Mouse (Mus musculus) kidney, adult 11 months (tissue): ENCODE data around the gene Cacnb4.
A peak's percentile ranks its signal among the peaks of the same experiment; 100 is the strongest.

Source experiments
- DNase-seq: peaks from one replicate; pipeline ENCODE4 v3.0.0; 2022

Gene Cacnb4

DNA sequence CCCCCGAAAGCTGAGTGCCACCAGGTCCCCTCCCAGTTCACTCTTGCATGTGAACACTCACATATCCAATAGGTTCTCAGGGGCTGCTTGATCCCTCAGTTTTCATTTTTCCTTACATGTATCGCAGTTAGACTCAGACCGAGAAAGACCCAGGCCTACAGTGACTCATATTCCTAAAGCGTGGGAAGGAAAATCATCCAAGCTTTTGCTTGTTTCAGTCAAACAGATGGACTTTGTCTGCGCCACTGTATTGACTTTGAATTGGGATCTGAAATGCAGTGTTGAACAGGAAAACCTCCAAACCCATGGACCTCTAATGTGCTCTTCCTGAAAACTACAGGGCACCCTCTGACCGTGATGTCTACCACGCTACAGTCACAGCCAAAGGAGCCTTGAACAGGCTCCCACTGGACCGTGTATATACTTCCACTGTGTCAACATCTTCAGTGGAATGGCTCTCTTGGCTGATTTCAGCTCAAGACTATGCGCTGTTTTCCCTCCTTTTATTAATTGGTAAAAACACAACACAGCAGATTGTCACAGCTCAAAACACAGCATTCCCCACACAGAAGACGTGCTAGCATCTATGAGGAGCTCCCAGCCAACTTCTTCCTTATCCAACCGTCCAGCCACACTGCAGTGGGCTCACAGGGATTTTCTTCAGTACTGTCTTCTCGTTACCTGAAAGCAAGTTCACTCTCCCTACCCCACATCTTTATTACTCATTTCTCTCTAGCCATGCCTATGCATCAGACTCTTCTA is 215.2 kb downstream of the Cacnb4 start:
- no peak for DNase-seq

DNA sequence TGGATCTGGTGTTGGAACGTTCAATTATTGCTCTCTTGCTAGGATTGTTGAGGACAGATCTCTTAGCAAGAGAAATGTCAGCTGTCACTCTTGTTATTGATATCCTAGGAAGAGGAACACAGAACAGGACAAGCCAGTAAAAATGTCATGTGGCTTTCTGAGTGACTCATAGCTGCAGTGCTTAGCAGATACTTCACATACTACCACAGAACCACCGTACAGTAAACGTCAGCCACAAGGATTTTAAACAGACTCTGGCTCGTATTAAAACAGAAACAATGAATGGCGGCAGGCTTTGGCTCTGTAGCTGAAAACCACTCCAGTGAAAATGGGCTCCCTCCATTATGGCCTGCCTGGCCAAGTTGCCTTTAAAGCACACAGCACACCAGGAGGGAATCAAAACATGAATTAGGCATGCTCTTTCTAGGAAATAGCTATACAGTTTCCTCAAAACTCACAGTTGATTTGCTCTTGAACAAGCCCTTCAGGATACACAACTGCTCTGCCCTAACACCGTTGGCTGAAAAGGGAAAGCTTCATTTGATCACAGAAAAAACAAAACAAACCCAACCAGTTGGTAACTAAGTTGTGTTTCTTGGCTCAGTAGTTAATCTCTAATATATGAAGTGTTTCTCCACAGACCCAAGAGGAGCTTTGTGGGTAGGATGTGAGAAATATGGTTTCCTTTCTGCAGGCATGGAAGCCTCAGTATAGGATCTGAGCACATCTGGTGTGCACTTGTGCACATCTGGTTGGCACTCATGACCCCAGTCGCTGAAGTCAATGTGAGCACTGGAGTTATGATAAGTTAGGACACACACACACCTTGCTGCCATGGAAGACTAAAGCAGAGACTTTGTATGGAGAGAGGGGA is 220.8 kb downstream of the Cacnb4 start:
- no peak for DNase-seq

DNA sequence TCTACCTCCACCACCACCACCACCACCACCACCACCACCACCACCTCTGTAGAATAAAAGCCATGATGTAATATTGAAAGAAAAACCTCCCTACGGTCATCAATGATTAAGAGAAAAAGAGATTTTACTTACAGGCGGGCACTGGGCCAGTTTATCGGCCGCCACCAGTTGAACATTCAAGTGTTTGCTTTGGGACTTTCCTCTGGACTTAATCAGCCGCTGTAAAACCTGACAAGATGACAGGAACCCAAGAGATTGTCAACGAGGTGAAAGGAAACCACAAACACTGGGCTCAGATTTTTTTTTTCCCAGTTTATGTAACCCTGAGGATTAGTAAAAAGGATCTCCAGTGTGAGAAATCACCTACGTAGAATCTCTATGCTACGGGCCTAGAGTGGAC is 226.8 kb downstream of the Cacnb4 start:
- no peak for DNase-seq

DNA sequence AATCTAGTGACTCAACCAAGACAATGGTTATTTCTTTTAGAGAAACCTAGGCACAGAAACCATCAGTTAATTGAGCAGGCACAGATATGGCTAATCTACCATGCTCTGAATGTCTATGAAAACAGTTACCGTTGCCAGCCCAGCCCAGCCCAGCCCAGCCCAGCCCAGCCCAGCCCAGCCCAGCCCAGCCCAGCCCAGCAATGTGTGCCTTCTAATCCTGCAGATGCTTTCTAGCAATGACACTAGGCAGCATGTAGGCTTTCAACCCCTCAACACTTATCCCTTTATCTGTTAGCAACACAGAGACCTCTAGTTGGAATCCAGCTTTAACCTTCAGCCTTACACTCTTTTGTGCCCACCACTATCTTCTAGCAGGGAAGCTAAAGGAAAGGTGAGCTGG is 227.7 kb downstream of the Cacnb4 start:
- DNase-seq: no peak

- DNase-seq: no peak
Observed at GRCm38 (mm10) chr2:52446648-52447047, 230.0 kb downstream of the Cacnb4 start.

GRCm38 (mm10) chr2:52442125-52442524 is 234.5 kb downstream of the Cacnb4 start:
- no peak for DNase-seq

- DNase-seq: no peak
Observed at GRCm38 (mm10) chr2:52440420-52441015, 236.1 kb downstream of the Cacnb4 start.

DNA sequence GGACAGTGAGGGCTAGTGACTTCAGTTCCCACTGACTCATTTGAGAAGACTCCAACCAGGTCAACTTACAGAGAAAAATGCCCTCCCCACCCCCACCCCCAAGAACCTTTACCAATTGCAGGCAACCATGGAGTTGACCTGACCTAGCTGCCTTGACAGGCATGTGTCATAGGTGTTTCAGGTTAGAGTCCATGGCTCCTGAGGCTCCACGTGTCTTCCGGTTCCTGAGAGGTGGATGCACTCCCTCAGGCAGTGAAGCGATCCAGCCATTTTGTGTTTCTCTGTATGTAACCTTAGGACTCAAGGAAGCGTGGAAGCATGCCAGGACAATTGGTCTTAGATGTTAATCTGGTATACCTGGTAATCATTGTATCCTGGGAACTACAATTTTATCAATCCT is 238.2 kb downstream of the Cacnb4 start:
- DNase-seq: no peak

DNA sequence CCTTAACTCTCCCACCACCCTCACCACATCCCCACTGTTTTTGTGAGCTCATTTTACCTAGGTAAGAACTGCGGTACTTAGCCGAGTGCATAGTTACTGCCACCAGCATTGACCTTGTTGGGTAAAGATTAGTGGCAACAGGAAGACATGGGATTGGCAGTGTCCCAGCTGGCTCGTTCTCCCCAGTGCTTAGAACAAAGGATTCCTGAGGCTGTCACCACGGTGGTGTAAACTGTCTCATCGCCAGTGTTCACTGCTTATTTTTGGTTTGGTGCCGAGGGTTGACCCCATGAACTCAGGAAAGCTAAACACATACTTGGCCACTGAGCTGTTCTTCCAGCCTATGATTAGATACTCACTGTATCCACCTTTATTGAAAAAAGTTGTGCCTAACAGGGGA is 238.6 kb downstream of the Cacnb4 start:
- DNase-seq: peak; percentile 86

DNA sequence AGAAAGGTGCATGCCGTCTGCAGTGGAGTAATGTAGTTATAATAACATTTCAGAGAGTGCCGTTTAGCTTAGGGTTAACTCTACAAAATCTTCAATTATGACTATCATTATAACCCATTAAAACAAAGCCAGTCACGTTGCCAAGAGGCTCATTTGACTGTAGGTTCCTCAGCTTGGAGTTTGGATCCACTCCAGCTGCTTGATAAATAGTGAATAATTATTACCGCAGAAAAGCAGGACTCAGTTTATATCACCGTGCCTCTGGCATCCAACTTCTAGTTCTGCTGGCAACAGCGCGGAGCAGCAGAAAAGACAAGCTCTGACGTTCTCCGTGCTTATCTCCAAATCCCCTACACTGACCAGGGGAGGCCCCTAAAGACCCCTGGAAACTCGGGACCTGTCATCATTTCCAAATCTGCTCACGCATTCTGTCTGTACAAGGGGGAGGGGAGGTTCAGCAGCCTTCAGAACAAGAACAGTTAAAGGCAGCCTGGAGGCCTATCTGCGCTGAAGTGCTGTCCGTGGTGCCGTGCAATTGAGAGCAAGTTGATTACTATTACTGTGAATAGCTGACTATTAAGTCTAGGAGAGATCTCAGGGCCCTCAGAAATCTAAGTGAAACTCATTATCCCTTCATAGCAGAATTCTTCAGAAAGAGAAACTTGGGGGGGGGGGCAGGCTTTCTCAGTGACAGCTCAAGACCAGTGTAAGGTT is 240.6 kb downstream of the Cacnb4 start:
- no peak for DNase-seq

DNA sequence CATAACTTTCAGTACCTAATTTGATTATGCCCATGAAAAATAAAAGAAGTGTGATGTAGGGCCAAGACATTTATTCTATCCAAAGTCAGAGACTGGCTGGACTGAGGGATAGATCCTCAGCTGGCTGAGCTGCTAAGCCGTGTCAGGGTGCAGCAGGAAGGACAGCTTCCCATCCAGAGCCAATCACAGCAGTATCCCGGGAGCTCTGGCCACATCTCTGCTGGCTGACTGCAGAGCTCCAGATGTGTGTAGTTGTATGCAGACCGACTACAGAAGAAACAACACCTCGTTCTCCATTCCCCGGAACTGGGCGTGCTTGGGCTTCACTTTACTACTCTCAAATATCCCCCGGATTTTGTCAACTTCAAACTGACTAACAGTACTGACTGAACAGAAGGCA is 243.3 kb downstream of the Cacnb4 start:
- DNase-seq: no peak

DNA sequence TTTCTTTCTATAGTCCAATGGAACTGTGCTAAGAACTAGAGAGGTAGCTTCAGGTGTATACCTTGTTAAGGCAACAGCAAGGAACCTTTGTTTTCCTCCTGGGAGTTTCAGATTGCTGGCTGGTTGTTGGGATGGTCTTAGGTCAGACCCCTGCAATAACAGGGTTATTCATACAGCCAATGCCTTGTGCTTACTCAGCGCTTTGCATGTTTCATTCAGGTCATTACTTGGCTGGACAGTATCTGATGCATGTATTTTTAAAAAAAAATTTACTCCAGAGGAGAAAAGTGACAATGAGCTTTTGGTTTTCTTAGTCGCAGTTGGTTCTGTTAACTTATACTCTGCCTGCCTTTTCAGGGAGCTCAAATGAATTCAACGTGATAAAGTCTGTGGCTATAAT is 249.2 kb downstream of the Cacnb4 start:
- DNase-seq: no peak

- no peak for DNase-seq
Observed at GRCm38 (mm10) chr2:52426041-52426440, 250.6 kb downstream of the Cacnb4 start.

- no peak for DNase-seq
Observed at GRCm38 (mm10) chr2:52425523-52425795, 251.2 kb downstream of the Cacnb4 start.

DNA sequence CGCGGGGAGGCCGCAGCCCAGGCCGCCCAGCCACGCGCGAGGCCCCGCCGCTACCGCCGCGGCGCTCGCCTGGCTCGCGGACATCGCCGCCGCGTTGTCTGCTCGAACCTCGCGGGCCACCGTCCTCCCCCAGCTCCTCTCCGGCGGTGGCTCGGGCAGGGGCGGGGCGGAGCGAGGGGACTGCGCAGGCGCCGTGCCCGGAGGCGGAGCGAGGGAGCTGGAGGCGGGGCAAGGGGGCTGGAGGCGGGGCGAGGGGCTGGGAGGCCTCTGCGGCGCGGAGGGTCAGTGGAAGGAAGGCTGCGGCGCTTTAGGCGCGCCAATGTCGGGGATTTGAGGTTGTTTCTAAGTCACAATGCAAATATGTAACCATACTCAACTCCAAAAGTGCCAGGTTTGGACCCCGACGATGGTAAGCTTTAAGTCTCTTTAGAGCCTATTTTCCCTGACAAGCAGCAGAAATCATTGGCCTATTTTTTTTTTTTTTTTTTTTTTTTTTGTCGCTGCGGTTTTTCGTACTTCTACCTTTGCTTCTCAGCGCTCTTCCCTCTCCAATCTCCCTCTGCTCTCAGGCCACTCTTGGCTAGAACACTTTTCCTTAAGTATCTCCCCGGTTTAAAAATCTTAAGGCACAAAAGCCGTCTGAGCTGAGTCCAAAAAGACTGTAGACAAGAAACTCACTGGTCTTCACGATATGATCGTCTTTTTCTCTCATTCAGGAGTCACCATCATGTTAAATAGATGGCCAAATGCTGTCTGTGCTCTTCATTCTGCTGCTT is 251.7 kb downstream of the Cacnb4 start, which contains the start of gene Arl5a:
Arl5a (minus strand) TSS at position 155 of the 776 bp plus-strand sequence.
- DNase-seq: peak; percentile 84

- no peak for DNase-seq
Observed at GRCm38 (mm10) chr2:52424248-52424728, 252.3 kb downstream of the Cacnb4 start.

- DNase-seq: no peak
Observed at GRCm38 (mm10) chr2:52423611-52424247, 252.9 kb downstream of the Cacnb4 start.

DNA sequence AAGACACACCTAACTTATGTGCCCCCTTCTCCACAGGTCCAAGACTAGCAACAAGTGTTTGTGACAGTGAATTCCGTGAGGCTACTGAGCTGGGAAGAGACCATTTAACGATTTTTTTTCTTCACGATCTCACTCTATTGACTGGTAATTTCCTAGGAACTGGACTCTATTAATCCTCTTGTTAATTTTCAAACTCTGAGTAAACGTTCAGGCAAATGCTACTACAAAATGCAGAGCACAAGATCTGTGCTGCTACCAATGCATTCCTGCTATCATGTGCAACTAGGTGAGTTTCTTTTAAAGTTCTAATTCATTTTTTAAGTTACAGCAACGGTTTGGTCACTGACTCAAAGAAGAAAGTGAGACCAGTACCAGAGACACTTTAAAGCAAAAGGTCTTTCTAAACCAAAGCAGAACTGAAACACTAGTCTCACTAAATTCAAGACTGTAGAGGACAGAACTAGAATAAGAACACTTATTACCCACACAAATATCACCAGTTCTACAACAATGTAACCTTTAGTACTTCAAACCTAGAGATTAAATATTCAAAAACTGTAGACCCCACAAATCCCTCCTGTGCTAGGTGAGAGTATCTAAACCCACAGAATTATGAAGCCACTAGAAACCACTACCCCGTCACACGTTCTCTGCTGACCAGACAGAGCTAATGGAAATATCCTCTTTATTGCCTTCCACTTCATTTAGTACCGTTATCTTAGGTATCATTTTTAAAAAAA is 253.6 kb downstream of the Cacnb4 start:
- no peak for DNase-seq

GRCm38 (mm10) chr2:52421197-52421596 is 255.4 kb downstream of the Cacnb4 start:
- DNase-seq: peak; percentile 66

DNA sequence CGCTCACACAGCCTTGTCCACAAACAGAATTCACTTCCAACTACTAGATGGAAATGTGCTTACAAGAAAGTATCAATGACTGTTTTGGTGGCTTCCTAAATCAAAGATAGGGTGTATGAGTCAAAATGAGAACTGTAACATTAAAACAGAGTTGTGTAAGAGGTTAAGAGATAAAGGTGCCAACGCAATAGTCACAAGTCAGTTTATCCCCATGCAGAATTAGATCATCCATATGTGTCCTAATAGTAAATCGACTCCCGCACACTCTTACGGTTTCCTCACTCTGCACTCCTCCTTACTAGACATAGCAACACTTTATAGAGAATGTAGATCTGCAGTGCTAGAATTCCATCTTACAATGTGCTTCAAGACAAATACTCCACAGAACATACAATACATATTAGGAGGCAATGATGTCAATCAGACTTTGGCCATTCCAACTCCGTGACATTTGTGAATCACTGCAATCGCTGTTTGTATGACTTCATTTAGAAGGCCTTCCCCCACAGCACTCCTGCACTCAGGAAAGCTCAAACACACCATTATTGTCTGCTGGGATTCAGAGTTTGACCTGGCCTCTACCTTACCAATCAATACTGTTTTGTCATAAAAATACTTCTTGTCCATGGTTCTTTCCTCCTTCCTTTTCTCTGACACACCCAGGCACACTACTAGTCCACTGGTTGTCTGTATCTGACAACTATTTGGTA is 256.5 kb downstream of the Cacnb4 start:
- no peak for DNase-seq
